Mouse (Mus musculus): ENCODE data around the gene St6gal1. TPM values are rescaled to one million over a fixed set of nuclear protein-coding genes. Genes with fewer than 3 reads are reported as not detected.

St6gal1 gene
- polyA plus RNA-seq, 1 experiment from 2014 or later = 36.2 TPM

DNA sequence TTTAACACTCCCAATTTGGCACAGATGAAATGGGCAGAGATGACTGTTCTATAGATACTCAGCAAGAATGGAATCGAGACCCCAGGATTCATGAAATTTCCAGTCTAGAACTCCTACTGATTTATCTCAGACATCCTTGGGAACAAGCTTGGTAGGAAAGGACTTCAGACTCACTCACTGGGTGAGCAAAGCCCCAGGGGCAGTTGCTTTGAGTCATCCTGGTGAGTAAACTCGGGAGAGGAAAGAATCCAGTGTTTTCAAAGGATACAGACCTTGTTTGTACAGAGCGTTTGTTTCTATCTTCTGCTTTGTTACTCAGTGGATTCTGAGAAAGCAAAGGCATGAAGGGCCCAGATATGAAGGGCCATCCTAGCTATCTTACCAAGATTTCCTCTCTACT is 95.5 kb downstream of the St6gal1 start:
- H3K4me1 ChIP-seq = peaks cover 8% of the 10 kb centered on the region; the same call in 1 of the 2 replicates
- WGBS = 84% methylated on average over 3 of the region's 3 CpGs
- no peak overlapping the region for H3K4me3 ChIP-seq (replicated peaks)
- ATAC-seq (ENCODE audit: low FRiP score) = no peak
- no peak overlapping the region for H3K9ac ChIP-seq
- H3K9me3 ChIP-seq = no peaks in the 10 kb centered on the region
- H3K27me3 ChIP-seq = no peaks in the 10 kb centered on the region
- no peak overlapping the region for H3K4me2 ChIP-seq
- no peak overlapping the region for H3K27ac ChIP-seq
- peaks cover 11% of the 10 kb centered on the region; the same call in 1 of the 2 replicates for H3K36me3 ChIP-seq (replicated peaks)

DNA sequence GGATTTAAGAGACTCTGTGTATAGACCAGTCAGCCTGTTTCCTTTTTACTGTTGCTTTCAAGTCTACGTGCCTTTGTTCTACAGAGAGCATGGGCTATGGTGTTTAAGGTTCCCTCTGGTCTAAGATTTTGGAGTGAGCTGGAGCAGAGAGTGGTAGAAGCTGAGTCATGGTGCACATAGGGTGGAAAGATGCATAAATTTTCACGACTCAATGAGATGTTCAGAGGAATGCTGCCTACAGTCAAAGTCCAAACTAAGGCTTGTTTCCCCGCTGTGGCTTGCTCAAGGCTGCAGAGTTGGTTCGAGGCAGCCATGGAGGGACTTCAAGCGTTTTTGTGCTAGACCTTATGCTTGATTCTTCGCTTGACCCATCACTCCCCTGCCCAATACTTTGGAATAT is 96.0 kb downstream of the St6gal1 start:
- H3K9me3 ChIP-seq = no peaks in the 10 kb centered on the region
- no peak overlapping the region for H3K4me3 ChIP-seq (replicated peaks)
- no peak overlapping the region for H3K4me2 ChIP-seq
- H3K36me3 ChIP-seq (replicated peaks) = peaks cover 11% of the 10 kb centered on the region; the same call in 1 of the 2 replicates
- no peak overlapping the region for H3K27ac ChIP-seq
- no peaks in the 10 kb centered on the region for H3K27me3 ChIP-seq
- no peak for ATAC-seq (ENCODE audit: low FRiP score)
- peaks cover 12% of the 10 kb centered on the region for H3K4me1 ChIP-seq
- WGBS = 91% methylated on average over 6 of the region's 6 CpGs
- H3K9ac ChIP-seq = no peak overlapping the region

GRCm38 (mm10) chr16:23322453-23322852 is 97.9 kb downstream of the St6gal1 start:
- H3K9ac ChIP-seq = no peak overlapping the region
- no peaks in the 10 kb centered on the region for H3K27me3 ChIP-seq
- H3K27ac ChIP-seq = no peak overlapping the region
- H3K36me3 ChIP-seq (replicated peaks) = peaks cover 11% of the 10 kb centered on the region; the same call in 1 of the 2 replicates
- peaks cover 12% of the 10 kb centered on the region for H3K4me1 ChIP-seq
- H3K9me3 ChIP-seq = no peaks in the 10 kb centered on the region
- H3K4me3 ChIP-seq (replicated peaks) = no peak overlapping the region
- no peak for ATAC-seq (ENCODE audit: low FRiP score)
- H3K4me2 ChIP-seq = no peak overlapping the region

GRCm38 (mm10) chr16:23323915-23324314 is 99.4 kb downstream of the St6gal1 start:
- 18% methylated on average over 3 of the region's 3 CpGs for WGBS
- Histone ChIP-seq H3K9ac (no peak overlapping the region), H3K36me3 (replicated peaks) (peaks cover 21% of the 10 kb centered on the region), H3K4me2 (no peak overlapping the region), H3K4me1 (peaks cover 12% of the 10 kb centered on the region), H3K9me3 (no peaks in the 10 kb centered on the region), H3K4me3 (replicated peaks) (no peak overlapping the region), H3K27ac (peak overlapping the region; percentile 21; the same call in 1 of the 2 replicates), H3K27me3 (no peaks in the 10 kb centered on the region)
- no peak for ATAC-seq (ENCODE audit: low FRiP score)

- Histone ChIP-seq H3K36me3 (replicated peaks) (peaks cover 30% of the 10 kb centered on the region), H3K9ac (no peak overlapping the region), H3K9me3 (no peaks in the 10 kb centered on the region), H3K4me3 (replicated peaks) (no peak overlapping the region), H3K4me1 (peaks cover 12% of the 10 kb centered on the region), H3K4me2 (no peak overlapping the region), H3K27ac (no peak overlapping the region), H3K27me3 (no peaks in the 10 kb centered on the region)
- ATAC-seq (ENCODE audit: low FRiP score) = no peak
- WGBS = 70% methylated on average over 6 of the region's 6 CpGs
Observed at GRCm38 (mm10) chr16:23324867-23325650, 100.5 kb downstream of the St6gal1 start.

DNA sequence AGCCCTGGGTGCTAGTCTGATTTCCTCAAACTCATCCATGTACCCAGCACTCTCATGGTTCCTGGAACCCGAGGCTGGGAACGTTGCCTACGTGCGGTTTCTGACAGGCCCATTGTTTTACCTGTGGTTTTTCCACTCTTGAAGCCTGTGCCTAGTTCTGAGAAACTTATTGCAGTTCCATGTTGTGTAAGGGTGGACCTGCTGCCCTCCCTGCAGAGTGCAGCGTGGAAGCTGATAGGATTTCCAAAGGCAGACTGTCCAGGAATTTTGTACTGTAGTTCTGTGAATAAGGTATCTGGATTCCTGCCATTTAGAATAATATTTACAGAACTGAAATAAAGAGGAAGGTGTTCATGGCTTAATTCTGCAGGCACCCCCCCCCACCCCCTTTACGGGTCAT is 102.1 kb downstream of the St6gal1 start:
- H3K4me3 ChIP-seq (replicated peaks) = no peak overlapping the region
- no peak overlapping the region for H3K4me2 ChIP-seq
- peaks cover 12% of the 10 kb centered on the region for H3K4me1 ChIP-seq
- WGBS = 89% methylated on average over 6 of the region's 6 CpGs
- no peak overlapping the region for H3K27ac ChIP-seq
- H3K27me3 ChIP-seq = no peaks in the 10 kb centered on the region
- no peak for ATAC-seq (ENCODE audit: low FRiP score)
- no peaks in the 10 kb centered on the region for H3K9me3 ChIP-seq
- no peak overlapping the region for H3K9ac ChIP-seq
- H3K36me3 ChIP-seq (replicated peaks) = peaks cover 20% of the 10 kb centered on the region

GRCm38 (mm10) chr16:23327266-23327665 is 102.7 kb downstream of the St6gal1 start:
- WGBS = 96% methylated on average over 7 of the region's 7 CpGs
- no peaks in the 10 kb centered on the region for H3K27me3 ChIP-seq
- H3K4me3 ChIP-seq (replicated peaks) = no peak overlapping the region
- no peak overlapping the region for H3K9ac ChIP-seq
- H3K36me3 ChIP-seq (replicated peaks) = peaks cover 19% of the 10 kb centered on the region
- peaks cover 12% of the 10 kb centered on the region for H3K4me1 ChIP-seq
- H3K4me2 ChIP-seq = no peak overlapping the region
- no peak for ATAC-seq (ENCODE audit: low FRiP score)
- no peaks in the 10 kb centered on the region for H3K9me3 ChIP-seq
- no peak overlapping the region for H3K27ac ChIP-seq

DNA sequence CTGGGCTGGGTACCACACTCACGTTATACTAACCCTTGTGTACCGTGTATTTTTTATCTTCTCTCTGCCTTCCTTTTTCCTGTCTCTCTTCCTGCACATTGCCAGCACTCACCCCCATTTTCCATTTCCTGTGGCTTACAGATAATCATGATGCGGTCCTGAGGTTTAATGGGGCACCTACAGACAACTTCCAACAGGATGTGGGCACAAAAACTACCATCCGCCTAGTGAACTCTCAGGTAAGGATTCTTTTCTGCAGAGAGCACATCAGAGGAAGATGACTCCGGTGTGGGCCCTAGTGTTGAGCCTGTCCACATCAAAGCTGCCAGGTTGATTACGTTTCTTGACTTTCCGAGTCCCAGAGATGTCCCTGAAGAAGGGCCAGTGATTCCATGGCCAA is 103.7 kb downstream of the St6gal1 start:
- no peak overlapping the region for H3K4me3 ChIP-seq (replicated peaks)
- no peak overlapping the region for H3K27ac ChIP-seq
- H3K9me3 ChIP-seq = no peaks in the 10 kb centered on the region
- peaks cover 12% of the 10 kb centered on the region for H3K4me1 ChIP-seq
- H3K36me3 ChIP-seq (replicated peaks) = peaks cover 19% of the 10 kb centered on the region
- H3K27me3 ChIP-seq = no peaks in the 10 kb centered on the region
- ATAC-seq (ENCODE audit: low FRiP score) = no peak
- H3K9ac ChIP-seq = no peak overlapping the region
- WGBS = 89% methylated on average over 7 of the region's 7 CpGs
- H3K4me2 ChIP-seq = no peak overlapping the region

DNA sequence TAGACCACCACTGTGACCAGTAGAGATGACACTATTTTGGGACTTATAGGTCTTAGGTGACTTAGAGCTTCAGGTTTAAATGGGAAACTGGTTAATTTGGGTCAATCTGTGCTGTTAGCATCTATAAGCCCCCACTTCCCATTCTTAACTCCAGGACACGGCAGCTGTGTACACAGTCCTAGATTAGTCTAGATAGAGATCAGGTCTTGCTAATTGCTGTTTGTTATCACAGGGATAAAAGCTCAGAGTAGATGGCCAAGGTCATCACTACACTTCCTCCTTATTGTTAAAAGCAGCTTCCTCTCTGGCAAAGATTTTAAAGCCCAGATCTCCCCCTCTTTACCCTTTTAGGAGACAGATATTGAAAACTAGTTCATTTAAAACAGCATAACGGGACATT is 107.6 kb downstream of the St6gal1 start:
- Histone ChIP-seq H3K36me3 (replicated peaks) (peaks cover 19% of the 10 kb centered on the region), H3K9ac (no peak overlapping the region), H3K9me3 (no peaks in the 10 kb centered on the region), H3K27me3 (no peaks in the 10 kb centered on the region), H3K4me3 (replicated peaks) (no peak overlapping the region), H3K27ac (no peak overlapping the region), H3K4me2 (no peak overlapping the region), H3K4me1 (no peaks in the 10 kb centered on the region)
- no peak for ATAC-seq (ENCODE audit: low FRiP score)
- WGBS = 90% methylated on average over 2 of the region's 2 CpGs

- Histone ChIP-seq H3K4me2 (no peak overlapping the region), H3K9ac (no peak overlapping the region), H3K27me3 (no peaks in the 10 kb centered on the region), H3K9me3 (no peaks in the 10 kb centered on the region), H3K4me1 (no peaks in the 10 kb centered on the region), H3K27ac (no peak overlapping the region), H3K36me3 (replicated peaks) (peaks cover 19% of the 10 kb centered on the region), H3K4me3 (replicated peaks) (no peak overlapping the region)
- 88% methylated on average over 6 of the region's 6 CpGs for WGBS
- ATAC-seq (ENCODE audit: low FRiP score) = no peak
Observed at GRCm38 (mm10) chr16:23332686-23333085, 108.1 kb downstream of the St6gal1 start.

GRCm38 (mm10) chr16:23333875-23334551 is 109.5 kb downstream of the St6gal1 start:
- 82% methylated on average over 6 of the region's 6 CpGs for WGBS
- ATAC-seq (ENCODE audit: low FRiP score) = no peak
- no peaks in the 10 kb centered on the region for H3K27me3 ChIP-seq

DNA sequence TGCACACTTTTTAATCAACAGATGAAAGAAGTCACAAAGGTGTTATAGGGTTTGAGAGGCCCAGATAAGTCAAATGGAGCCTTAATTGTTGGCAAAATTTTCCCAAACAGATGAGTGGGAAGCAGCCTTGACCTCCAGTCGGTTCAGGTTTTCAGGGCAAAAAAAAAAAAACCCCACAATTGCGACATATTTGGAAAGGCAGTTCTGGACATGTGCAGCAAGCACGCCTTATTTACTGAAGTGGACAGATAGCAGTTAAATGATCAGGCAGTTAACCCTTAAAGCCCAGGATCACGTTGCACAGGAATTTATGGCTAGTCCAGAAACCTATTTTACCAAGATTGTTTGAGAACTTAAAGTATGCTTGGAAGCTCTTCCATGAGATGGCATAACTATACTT is 112.8 kb downstream of the St6gal1 start:
- 80% methylated on average over 4 of the region's 4 CpGs for WGBS
- no peak overlapping the region for H3K4me2 ChIP-seq

More at GRCm38 (mm10) chr16:23333875-23334551, 109.5 kb downstream of the St6gal1 start:
- Histone ChIP-seq H3K27ac (no peak overlapping the region), H3K36me3 (replicated peaks) (peaks cover 13% of the 10 kb centered on the region), H3K4me2 (no peak overlapping the region), H3K9me3 (no peaks in the 10 kb centered on the region), H3K4me1 (no peaks in the 10 kb centered on the region), H3K4me3 (replicated peaks) (no peak overlapping the region), H3K9ac (no peak overlapping the region)

More for the DNA sequence above, 112.8 kb downstream of the St6gal1 start:
- H3K36me3 ChIP-seq (replicated peaks) = 0 out of 2 replicates have a peak, but pooled peaks cover 13% of the 10 kb centered on the region
- H3K27ac ChIP-seq = no peak overlapping the region
- ATAC-seq (ENCODE audit: low FRiP score) = no peak
- no peak overlapping the region for H3K9ac ChIP-seq
- H3K27me3 ChIP-seq = no peaks in the 10 kb centered on the region
- no peaks in the 10 kb centered on the region for H3K4me1 ChIP-seq
- no peaks in the 10 kb centered on the region for H3K9me3 ChIP-seq
- H3K4me3 ChIP-seq (replicated peaks) = no peak overlapping the region
